Mouse (Mus musculus) heart, postnatal 14 days (tissue): Measurements from ENCODE around the gene Kcnt2. TPM values are rescaled to one million over a fixed set of nuclear protein-coding genes. Genes with fewer than 3 reads are reported as not detected.

Experiments
- DNase-seq, 2 experiments: peaks; one replicate each; pipeline ENCODE4 v3.0.0; 2021 to 2022
- intact Hi-C: fragments of 180-260 bp; cut with DNase I; formaldehyde crosslinking; loops from one replicate; pipeline ENCODE4 v1.15.1; 2025
- total RNA-seq, 2 experiments: library from RNA; stranded (reverse); gene quantifications; 2 replicates each; pipeline ENCODE4 v1.2.3; 2021

The Kcnt2 gene
- total RNA-seq, 2 experiments from 2014 or later: 2.6 to 2.9 TPM

DNA sequence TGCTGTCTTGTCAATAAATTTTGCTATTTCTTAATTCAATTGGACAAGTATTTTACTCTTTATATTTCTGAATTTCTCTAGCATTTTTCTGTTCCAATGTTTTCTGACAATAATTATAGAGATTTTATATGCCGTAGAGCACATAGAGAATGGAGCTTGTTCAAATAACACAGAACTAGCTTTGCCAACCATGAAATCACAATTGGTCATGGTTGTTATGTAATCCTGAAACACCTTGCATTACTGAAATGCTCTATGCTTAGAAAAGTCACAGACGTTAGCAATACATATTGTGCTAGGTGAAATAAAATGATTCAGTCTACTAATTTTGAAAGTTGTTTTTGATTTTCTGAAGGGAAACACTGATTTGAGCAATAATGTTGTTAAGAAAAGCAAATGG lies 118.8 kb downstream of the Kcnt2 start:
- intact Hi-C loops: no loop called here
- DNase-seq: no peak

DNA sequence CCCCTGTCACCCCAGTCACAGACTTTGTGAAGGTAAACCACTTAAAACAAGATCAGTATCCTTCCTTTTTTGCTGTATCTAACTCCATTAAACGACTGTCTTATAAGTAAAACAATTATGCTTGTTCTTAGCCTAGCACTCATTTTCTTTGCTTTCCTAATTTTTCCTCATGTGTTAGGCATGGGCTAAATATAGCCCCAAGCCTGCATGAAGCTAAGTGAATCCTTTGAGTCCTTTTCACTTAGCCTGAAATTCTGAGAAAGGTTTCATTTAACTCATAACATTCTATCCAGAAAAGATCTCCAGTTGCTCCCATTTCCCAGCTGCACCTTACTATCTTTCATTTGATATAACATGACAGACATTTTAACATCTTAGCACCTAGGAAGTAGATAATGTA lies 127.6 kb downstream of the Kcnt2 start:
- DNase-seq: no peak
- intact Hi-C loops: no loop called here

DNA sequence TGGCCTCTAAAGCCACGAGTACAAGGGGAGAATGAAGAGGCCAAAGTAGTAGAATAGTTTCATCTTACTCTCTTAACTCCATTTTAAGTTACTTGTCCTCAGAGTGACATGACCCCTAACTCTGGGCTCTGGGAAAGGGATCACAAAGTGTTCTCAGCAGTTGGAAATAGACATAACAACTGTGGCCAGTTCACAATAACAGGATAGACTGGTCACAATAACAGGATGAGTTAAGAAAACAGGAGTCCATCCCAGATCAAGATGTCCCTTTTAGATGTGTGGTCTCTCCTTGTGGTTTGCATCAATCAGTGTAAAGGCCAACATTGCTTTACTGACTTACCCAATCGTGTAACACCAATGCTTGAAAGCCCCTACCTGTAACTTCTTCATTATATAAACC lies 132.8 kb downstream of the Kcnt2 start:
- no peak for DNase-seq
- intact Hi-C loops: no loop called here

DNA sequence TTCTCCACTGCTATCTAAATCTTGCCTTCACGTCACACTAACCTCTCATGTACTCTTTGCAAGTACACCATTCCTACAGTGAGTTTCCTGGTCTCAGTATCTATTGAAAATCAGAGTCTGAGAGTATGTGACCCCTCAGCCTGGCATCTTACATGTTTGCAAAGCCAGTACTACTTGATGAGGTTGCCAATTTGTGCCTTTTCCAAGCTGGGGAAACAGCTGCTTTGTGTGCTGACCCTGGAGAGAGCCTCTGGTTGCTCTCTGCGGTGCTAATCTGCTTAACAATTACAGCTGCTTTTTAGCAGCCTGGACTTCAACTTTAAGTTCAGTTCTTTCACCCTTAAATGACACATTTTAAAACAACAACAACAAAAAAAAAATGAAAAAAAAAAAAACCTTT lies 133.6 kb downstream of the Kcnt2 start:
- intact Hi-C loops: no loop called here
- peak in 1 of 2 experiments; percentile 30 for DNase-seq

DNA sequence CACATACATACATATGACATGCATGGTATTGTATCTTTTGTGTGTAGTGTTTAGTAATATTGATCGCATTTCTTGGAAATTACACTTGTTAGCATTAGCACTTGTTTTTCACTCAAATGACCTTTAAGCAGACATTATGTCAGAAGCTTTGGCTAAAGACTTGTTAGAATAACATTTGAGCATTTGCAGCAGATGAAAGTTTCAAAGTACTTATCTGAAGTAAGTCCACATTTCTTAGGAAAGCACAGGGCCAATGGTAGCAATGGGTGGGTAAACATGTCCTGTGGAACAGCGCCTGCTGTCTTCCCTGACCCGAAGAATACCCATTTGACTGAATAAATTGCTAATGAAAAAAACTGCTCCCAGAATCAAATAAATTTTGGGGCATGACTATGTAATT lies 135.1 kb downstream of the Kcnt2 start:
- intact Hi-C loops: no loop called here
- no peak for DNase-seq

DNA sequence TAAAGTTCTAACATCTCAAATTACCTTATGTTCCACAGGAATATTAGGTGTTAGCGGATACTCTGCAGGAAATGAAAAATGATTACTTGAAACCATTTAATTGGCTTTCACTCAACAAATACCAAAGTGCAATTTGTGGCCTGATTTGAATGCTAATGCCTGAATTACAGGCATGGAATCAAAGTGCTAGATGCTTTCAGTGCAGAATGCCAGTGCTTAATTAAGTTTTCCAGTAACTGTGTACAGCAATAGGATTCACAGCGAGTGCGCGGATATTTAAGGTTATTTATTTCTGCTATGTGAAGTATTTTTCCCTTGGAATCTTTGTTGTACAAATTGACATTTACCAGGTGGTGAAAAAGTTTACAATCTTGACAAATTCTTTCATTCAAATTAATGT lies 144.3 kb downstream of the Kcnt2 start:
- DNase-seq: no peak
- intact Hi-C loops: no loop called here

DNA sequence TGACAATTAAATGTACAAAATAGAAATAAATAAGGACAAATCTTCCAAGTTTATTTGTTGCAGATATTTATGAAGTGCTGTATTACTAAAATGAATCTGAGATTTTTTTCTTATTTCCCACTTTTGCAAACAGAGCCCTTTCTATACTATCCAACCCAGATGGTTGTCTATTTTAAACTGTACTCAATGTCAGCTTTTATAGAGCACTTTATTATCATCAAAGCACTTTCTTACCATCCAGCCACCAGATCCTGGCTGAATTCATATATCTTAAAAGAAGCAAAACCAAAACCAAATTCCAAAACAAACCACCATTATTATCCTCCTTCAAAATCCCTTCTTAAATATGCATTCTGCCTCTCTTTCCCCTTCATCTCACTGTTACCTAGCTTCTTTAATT lies 151.8 kb downstream of the Kcnt2 start:
- intact Hi-C loops: no loop called here
- no peak for DNase-seq

DNA sequence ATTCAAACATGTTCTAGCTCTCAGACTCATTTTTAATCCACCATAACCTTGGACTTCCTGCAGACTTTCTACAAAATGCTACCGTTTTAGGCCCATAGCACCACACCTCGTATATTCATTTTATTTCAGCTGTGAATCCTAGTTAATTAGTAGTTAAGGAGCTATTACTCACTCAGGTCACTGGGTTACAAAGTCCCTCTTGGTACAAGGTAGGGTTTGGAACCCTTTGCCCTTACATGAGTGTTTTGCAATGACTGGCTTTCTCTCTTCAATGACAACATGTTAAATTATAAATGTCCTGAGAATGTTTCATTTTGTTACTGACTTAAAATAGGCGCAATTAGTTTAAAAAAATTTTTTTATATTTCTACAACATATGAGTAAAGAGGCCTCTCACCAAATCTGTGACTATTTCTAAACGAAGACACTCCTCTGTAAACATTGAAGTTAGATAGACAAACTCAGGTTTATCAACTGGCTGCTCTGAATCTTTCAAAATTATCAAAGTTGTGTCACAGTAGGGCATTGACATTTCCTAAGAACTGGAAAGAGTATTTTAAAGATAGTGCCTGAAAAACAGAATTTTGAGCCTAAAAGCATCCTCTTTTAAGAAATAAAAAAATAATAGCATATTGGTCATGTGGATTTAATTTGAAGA lies 160.8 kb downstream of the Kcnt2 start:
- intact Hi-C loops: no loop called here
- DNase-seq: no peak

DNA sequence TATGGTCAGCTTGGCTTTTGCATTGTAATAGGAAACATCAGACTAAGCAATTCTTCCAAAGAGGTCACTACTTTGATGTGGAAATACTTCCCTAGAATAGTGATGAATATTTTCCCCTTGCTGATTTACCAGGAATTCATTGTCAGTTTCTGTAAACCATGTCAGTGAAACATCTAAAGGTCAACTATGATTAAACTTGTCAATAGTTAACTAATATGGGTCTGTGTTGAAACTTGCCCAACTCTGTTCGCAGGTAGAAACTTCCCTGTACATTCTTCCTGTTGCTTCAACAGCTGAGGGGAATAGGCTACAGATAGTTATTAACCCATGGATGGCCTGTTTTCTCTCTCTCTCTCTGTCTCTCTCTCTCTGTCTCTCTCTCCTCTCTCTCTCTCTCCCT lies 169.8 kb downstream of the Kcnt2 start:
- intact Hi-C loops: no loop called here
- no peak for DNase-seq

DNA sequence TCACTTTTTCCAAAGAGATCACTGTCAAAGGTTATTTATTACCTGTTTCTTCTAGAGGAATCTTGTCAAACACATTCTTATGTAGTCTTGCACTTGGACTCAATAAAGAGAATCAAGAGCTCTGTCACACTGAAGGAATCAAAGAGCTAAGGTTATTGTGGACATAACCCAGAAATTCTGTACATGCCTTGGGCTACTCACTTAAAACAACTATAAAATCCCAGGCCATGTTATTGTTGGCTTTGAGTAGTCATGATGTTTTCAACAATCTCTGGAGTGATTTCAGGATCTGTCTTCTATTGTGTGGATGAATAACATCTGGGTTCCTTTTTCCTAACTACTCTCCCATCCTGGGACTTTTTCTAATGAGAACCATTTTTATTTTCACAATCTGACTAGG lies 177.0 kb downstream of the Kcnt2 start:
- DNase-seq: no peak

DNA sequence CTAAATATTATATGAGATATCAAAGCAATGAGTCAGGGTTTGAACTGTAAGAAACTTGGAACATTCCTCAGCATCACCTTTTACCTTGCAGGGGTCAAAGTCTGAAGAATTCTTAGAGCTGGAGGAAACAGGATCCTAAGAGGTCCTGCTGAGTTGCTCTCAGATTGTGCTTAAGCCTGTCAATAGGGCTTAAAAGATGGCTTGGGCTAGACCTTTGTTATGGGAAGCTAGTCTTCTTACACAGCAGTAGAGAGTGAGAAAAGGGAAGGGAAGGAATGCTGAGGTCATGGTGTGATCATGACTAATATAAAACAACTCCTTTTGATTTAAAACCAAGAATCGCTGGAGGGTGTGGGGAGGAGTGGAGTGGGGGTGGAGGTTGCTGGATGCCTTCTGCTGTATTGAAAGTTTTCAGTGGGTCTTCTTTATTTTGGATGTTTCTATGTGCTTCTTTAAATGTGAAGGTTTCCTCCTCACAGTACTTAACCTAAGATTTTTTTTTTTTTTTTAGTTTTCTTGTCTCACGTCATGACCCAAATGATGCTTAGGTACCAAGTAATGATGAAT lies 183.4 kb downstream of the Kcnt2 start:
- DNase-seq: no peak
- intact Hi-C loops: loop anchor here (10.0 kb wide), 1 partner anchor 85 kb away; no protein-coding TSS in a partner anchor

More for the DNA sequence above, 177.0 kb downstream of the Kcnt2 start:
- intact Hi-C loops: loop anchor here (10.0 kb wide), 1 partner anchor 78 kb away; no protein-coding TSS in a partner anchor

DNA sequence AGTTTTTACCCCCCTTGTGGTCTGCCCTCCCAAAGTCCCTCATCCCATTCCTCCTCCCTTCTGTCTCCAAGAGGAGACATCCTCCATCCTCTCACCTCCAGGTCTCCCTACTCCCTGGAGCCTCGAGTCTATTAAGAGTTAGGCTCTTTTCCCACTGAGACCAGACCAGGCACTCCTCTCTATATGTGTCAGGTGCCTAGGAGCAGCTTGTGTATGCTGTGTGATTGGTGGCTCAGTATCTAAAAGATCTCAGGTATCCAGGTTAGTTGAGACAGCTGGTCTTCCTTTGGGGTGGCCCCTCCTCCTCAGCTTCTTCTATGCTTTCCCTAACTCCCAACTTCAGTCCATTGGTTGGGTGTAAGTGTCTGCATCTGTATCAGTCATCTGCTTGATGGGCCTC lies 186.1 kb downstream of the Kcnt2 start:
- DNase-seq: no peak
- intact Hi-C loops: loop anchor here (10.0 kb wide), 1 partner anchor 257 kb away; no protein-coding TSS in a partner anchor

DNA sequence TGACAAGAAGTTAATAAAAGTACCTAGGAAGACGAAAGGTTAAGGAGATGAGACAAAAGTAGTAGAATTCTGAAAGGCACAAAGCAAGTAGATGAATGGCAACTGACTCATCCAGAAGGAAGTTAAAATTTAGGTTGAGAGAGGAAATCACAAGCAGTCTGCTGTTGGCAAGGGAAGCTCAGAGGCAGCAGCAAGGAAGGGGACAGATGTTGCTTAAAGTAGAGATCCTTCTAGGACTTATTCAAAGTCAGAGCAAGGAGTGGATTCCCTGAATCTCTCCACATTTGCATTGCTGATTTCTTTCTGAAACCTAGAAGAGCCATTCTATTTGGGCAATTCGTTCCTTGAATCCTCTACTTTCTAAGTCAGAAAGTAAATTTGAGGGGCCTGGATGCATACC lies 188.8 kb downstream of the Kcnt2 start:
- intact Hi-C loops: loop anchor here (10.0 kb wide), 1 partner anchor 260 kb away; no protein-coding TSS in a partner anchor
- no peak for DNase-seq

DNA sequence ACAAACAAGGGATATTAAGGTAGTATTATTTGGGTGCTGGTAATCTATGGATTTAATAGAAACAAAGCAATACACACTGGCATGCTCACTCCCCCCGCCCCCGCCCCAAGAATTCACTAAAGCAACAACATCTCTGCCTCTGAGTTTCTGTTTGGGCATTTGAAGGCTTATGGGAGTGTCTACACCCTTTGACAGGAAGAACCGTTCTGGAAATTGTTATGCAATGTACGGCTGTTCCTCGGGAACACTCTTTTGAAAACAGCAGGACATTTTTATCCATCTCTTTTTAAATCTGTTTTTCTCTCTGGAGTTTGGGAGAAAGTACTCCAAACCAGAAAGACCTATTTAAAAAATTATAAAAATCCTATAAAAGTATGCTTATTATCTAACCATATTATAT lies 192.2 kb downstream of the Kcnt2 start:
- intact Hi-C loops: loop anchor here (10.0 kb wide), 1 partner anchor 263 kb away; no protein-coding TSS in a partner anchor
- no peak for DNase-seq

DNA sequence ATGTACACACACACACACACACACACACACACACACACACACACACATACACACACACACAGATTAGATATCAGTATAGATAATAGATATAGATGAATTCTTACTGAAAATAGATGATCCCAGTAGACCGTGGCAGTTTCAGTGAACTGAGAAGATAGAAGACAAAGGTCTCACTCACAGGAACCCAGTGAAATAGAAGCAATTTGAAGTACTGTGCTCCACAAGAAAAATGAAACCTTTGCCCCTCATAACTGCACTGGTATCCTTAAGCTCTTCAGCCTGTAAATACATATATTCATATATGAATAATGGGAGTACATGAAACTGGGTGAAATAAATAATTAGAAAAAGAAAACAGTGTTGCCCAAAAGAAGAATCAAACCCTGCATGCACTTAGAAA lies 197.9 kb downstream of the Kcnt2 start:
- no peak for DNase-seq
- intact Hi-C loops: no loop called here

DNA sequence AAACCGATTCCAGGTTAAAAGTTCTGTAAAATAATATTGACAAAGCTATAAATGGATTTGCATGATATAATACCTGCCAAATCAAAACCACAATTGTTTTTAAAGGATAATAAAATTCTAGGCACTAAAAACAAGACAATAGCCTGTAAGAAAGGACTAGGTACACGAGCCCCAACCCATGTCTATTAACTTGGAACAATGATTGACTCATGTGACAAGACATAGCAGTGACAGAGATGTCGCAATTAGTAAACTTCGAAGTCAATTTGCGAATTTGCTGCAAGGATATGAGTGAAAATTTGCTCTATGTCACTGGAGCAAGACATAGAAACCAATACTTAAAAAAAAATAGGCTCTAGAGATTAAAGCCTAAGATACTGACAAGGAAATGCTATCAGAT lies 198.4 kb downstream of the Kcnt2 start:
- no peak for DNase-seq
- intact Hi-C loops: no loop called here

DNA sequence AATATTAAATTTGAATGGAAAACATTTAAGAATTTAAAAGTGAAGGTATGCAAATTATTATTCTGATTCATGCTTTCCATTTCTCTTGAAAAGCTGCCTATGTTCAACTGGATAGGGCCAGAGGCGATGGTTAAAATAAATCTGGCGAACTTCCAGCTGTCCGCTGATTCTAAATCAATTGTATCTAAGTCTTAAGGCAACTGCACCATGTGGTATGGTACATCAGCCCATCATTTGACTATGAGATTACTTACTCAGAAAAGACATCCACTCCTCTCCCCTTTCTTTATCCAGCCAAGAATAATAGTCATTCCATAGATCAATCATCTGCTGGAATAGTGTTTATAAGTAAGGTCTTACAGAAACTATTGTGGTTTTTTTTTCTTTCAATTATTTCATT lies 205.5 kb downstream of the Kcnt2 start:
- DNase-seq: no peak
- intact Hi-C loops: no loop called here

DNA sequence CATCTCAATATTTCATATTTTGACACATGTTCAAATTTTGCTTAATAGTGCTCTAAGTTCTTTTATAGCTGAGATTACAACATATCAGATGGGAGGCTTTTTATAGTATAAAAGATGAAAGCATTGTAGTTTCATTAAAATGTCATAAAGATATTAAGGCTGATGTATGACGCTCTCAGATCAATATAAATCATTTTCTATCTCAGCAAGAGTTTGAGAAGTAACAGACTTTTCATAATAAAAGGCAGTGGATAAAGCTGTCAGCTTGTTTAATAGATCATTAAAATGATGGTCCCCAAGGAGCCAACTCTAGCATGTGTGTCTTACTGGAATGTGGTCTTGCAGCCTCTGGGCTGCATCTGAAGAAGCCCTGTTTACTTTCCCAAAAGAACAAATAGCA lies 206.0 kb downstream of the Kcnt2 start:
- intact Hi-C loops: no loop called here
- DNase-seq: no peak

DNA sequence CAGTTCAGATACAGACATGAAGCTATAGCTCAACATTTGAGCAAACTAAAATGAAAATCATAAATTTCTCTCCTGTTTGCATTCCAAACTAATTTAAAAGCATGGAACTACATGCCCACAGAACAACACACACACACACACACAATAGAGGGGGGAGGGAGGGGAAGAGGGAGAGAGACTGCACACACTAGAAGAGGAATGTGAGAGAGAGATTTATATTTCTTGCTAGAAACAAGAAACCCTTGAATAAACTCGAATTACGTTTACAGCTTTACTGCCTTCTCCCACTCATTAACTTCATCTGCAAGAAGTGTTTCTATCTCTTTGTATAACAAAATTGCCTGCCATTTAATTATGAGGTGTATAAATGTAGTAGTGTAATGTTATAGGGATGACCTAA lies 209.9 kb downstream of the Kcnt2 start:
- DNase-seq: no peak
- intact Hi-C loops: no loop called here

DNA sequence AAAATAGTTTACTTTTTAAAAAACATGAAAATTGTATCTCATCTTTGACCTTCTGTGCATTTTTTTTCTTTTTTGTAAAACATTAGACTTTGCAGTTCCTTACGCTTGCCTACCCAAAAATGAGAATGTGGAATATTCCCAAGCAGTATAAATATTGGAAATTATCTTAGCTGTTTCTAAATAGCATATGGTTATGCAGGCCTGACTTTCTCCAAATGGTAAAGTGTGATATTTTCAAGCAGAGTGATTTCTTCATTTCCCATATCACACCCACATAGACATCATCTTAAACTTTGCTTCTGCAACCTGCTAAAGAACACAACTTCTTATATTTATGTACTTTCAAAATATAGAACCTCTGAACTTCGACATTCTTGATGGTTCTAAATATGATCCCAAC lies 210.9 kb downstream of the Kcnt2 start:
- no peak for DNase-seq
- intact Hi-C loops: no loop called here

DNA sequence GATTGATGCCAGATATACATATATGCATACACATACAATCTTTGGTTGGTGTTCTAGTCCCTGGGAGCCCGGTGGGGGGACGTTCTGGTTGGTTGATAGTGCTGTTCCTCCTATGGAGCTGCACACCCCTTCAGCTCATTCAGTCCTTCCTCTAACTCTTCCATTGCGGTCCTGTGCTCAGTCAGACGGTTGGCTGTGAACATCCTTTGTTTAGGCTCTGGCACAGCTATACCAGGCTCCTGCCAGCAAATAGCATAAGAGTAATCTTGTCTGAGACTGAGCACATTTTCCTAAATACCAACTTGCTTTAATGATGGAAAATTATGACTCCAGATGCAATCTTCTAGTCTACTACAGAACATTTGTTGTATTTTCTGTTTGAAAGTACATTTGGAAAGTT lies 222.4 kb downstream of the Kcnt2 start:
- intact Hi-C loops: no loop called here

DNA sequence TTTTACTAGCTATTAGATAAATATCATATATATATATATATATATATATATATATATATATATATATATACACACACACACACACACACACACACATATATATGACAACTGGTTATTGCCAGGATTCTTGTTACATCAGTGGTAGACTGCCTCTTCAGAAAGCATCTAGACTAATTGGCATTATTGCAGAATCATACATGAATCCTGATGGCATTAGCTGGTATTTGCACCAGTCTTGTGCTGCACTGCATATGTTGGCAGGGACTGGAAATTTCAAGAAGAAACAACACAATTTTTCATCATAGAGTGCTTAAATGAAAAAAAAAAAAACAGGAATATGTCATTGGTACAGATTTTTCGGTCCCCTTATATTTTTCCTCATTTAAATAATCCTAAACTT lies 223.6 kb downstream of the Kcnt2 start:
- no peak for DNase-seq
- intact Hi-C loops: no loop called here

More for the DNA sequence above, 222.4 kb downstream of the Kcnt2 start:
- no peak for DNase-seq
